ENCODE assay signal across 11 mouse cellular contexts in the genomic region with DNA sequence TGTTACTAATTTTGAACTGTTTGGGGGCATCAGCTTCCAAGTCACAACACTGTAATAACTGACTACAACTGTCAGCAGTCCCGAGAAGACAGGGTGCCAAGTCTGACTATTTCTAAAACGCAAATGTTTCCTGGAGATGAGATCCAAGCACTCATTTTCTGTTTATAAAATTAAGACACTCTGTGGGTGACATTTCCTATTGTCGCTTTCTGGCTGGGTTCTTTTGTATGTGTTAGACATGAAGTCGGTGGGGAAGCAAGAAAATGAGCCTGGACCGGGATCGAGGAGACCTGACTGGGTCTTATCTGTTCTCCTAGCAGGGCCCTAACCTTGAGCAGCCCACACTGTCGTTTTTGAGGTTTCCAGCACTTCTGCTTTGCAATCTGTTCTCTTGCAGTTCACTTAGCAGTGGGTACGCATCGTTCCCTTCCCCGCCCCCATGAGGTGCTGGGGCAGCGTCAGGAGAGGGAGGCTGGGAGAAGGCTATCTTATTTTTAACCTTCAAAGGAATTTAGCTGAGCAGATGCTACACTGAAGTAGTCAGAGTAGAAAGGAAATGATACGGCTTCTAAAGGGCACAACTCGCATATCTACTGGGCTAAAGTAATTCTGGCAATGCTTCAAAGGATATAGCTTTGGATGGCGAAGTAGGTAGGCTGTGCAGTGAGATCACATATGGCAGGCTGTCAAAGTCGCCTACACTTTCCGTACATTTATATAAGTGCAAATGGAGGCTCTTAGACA.
DNase-seq lines count a peak whose midpoint lies in the region; ATAC-seq and TF ChIP-seq lines count a peak whose summit lies in the region.
"Had no signal": no experiment of that assay in that cellular context is flagged by ENCODE, and none has a peak within 500 bp of the region (broad histone marks: within the 10 kb centered on the region; RNA-seq: fewer than 3 reads in every experiment).

No protein-coding gene starts in this region.

- WGBS in heart, embryonic 12.5 days, result 39% methylated on average over 16 of the region's 16 CpGs

- ATAC-seq in heart, embryonic 12.5 days (ENCODE audit: insufficient number of reproducible peaks, low FRiP score), result no peak

- H3K4me1 ChIP-seq in heart, embryonic 12.5 days (replicated peaks), result peaks cover 13% of the 10 kb centered on the region; the same call in 1 of the 2 replicates

- DNase-seq in heart, adult 11 months, result no peak
- DNase-seq in ovary, postnatal 36 days (ENCODE audit: low spot score), result peak; percentile 55
- DNase-seq in ovary, postnatal 14 days (ENCODE audit: low spot score), result no peak
- DNase-seq in left cerebral cortex, adult 2 months (ENCODE audit: extremely low spot score in 1 of 2, low spot score in 2 of 2), result peak; percentile 54 to 69
- no peak for DNase-seq in urinary bladder, postnatal 25 days (ENCODE audit: low spot score)
- no peak for DNase-seq in thymus, postnatal 36 days
- no peak for DNase-seq in urinary bladder, adult 18-20 months (ENCODE audit: low spot score in 2 of 2)
- DNase-seq: thymus, adult 18-20 months had no signal

- no peaks in the 10 kb centered on the region for H3K27me3 ChIP-seq in heart, embryonic 12.5 days (replicated peaks)
- H3K27me3 ChIP-seq: neural tube, embryonic 12.5 days had no signal

- H3K9me3 ChIP-seq in heart, embryonic 12.5 days (replicated peaks), result no peaks in the 10 kb centered on the region
- H3K9me3 ChIP-seq: neural tube, embryonic 12.5 days had no signal

- intact Hi-C loops in left cerebral cortex, adult 2 months (cut with DNase I), result loop anchor here (1.0 to 10.0 kb wide), 4 partner anchors 68 to 807 kb away; no protein-coding TSS in a partner anchor

- no peak overlapping the region for H3K9ac ChIP-seq in heart, embryonic 12.5 days
- H3K9ac ChIP-seq: hindbrain, embryonic 14.5 days; neural tube, embryonic 12.5 days had no signal

- no peaks in the 10 kb centered on the region for H3K36me3 ChIP-seq in heart, embryonic 12.5 days
- H3K36me3 ChIP-seq: neural tube, embryonic 12.5 days had no signal

- no peak for TF ChIP-seq CTCF in left cerebral cortex, adult 2 months (IDR thresholded peaks at IDR 0.05)

- no peak overlapping the region for H3K27ac ChIP-seq in heart, embryonic 12.5 days (ENCODE audit: poor library complexity, severe bottlenecking)
- peak overlapping the region; percentile 70 for H3K27ac ChIP-seq in left cerebral cortex, adult 2 months
- H3K27ac ChIP-seq: hindbrain, embryonic 14.5 days; neural tube, embryonic 12.5 days had no signal

- H3K4me2 ChIP-seq in heart, embryonic 12.5 days, result peak overlapping the region; percentile 45
- H3K4me2 ChIP-seq: hindbrain, embryonic 14.5 days; neural tube, embryonic 12.5 days had no signal

- H3K4me3 ChIP-seq in heart, embryonic 12.5 days, result no peak overlapping the region
- H3K4me3 ChIP-seq in left cerebral cortex, adult 2 months, result peak overlapping the region; percentile 22; the same call in 1 of the 2 replicates
- H3K4me3 ChIP-seq: neural tube, embryonic 12.5 days had no signal

Comparison
In these comparisons a context has a peak if more than half of its experiments do, and no peak if none do; other contexts are left out.
1. DNase-seq: peak in ovary, postnatal 36 days (single experiment) and left cerebral cortex, adult 2 months (2 of 2); none in heart, adult 11 months (single experiment), ovary, postnatal 14 days (single experiment), urinary bladder, postnatal 25 days (single experiment), thymus, postnatal 36 days (0 of 2) and urinary bladder, adult 18-20 months (0 of 2).